Mouse (Mus musculus): Measurements from ENCODE around the gene Rbm4b. TPM values are rescaled to one million over a fixed set of nuclear protein-coding genes. Genes with fewer than 3 reads are reported as not detected.

Rbm4b gene
- 1 to 10 TPM; 4.8 to 7.0 TPM for total RNA-seq (2023)

DNA sequence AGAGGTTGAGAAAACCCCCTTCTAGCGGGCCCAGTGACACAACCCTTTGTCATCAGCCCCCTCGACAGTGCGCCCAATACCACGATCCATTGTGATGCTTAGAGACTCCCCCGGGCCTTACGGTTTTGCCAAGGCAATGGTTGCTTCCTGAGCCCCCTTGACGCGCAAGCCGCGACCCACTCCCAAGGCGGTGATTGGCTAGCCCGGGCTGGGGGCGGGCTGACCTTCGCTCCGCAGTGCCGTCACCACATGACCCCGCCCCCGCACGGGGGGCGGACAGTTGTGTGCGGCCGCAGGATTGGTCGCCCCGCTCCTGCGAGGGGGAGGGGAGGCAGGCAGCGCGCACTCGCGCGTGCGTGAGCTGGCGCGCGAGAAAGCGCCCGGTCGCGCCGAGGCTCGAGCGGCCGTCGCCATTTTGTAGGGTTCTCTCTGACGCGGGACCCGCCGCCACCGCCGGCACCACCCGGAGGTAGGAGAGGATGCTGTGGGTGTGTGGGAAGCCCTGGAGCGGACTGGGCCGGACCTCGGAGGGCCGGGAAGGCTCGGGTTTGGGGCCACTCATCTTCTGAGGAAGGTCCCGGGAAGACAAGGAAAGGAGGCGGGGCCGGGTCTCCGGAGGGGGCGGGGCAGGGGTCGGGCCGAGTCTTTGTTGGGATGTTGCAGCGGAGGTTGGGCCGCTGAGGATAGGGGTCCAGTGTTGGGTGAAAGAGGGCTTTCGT is at the start of gene Rbm4b:
Gene Rbm4b (plus strand): TSS at position 305 of the 719 bp plus-strand sequence.

GRCm38 (mm10) chr19:4711098-4711600 is 45.1 kb upstream of the Rbm4b start, which contains the start of gene Sptbn2:
Gene Sptbn2 (plus strand): TSS chr19:4711167.

GRCm38 (mm10) chr19:4793831-4794422 is 37.6 kb downstream of the Rbm4b start, which contains the start of gene Rbm4:
Gene Rbm4 (minus strand): TSS chr19:4793901.

DNA sequence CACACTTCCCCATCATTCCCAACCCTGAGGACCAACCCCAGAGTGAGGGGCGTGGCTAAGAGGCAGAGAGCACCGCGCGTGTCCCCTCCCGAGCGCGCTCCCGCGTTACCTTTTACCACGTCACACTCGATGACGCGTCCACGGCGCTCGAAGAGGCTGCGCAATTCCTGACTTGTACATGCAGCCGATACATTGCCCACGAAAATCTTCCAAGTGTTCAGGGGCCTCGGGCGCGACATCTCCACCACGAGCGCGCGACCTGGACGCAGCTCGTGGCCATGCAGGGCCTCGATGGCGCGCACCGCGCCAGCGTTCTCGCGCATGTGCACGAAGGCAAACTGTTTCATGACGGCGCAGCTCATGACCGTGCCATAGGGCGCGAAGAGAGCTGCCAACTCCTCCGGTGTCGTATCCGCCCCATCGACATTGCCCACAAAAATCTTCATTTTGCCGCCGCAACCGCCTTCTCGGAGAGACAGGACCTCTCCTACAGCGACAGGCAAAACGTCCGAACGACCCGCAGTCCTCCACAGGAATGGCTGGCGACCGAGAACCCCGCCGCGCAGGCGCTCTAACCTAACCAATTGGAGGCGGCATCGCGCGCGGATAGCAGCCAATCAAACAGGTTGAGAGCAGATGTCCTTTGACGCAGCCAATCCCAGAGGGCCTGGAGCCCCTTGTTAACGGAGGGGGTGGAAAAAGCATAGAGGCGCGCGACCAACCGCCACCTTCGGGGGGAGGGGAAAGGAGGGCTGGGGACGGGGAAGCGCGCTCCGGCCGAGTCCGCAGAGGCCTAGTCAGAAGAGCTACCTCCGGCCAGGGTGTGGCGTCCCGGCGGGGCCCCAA is 55.0 kb downstream of the Rbm4b start, which contains the start of the genes Gm21992 and Rbm14:
Gene Gm21992 (minus strand): TSS at position 550 of the 846 bp plus-strand sequence.
Gene Rbm14 (minus strand): TSS at position 572 of the 846 bp plus-strand sequence.

Other genes starting within 250 kb of the Rbm4b start
- gene Pcx, start 246.0 kb upstream of the Rbm4b start, total RNA-seq (2023) = 1 to 10 TPM; 6.3 to 9.4 TPM
- gene Lrfn4, start 140.8 kb upstream of the Rbm4b start, total RNA-seq (2023) = under 1 TPM; 0.44 to 0.62 TPM
- gene Rce1, start 130.9 kb upstream of the Rbm4b start, total RNA-seq (2023) = 10 to 100 TPM; 13.8 to 16.1 TPM
- not detected for gene Gm960, start 57.8 kb upstream of the Rbm4b start, total RNA-seq (2023)
- under 1 TPM in 1 of 2 experiments, not detected in 1; 0.49 TPM for gene Sptbn2, start 45.3 kb upstream of the Rbm4b start, total RNA-seq (2023)
- 10 to 100 TPM; 39.5 to 45.5 TPM for gene Rbm4, start 37.4 kb downstream of the Rbm4b start, total RNA-seq (2023)
- 10 to 100 TPM; 12.1 to 12.5 TPM for gene Gm21992, start 55.1 kb downstream of the Rbm4b start, total RNA-seq (2023)
- gene Rbm14, start 55.1 kb downstream of the Rbm4b start, total RNA-seq (2023) = 10 to 100 TPM; 49.8 to 56.3 TPM
- 10 to 100 TPM; 14.6 to 15.8 TPM for gene Ccs, start 82.8 kb downstream of the Rbm4b start, total RNA-seq (2023)
- not detected for gene Ccdc87, start 82.9 kb downstream of the Rbm4b start, total RNA-seq (2023)
- 1 to 10 TPM; 1.8 to 5.3 TPM for gene Ctsf, start 98.6 kb downstream of the Rbm4b start, total RNA-seq (2023)
- under 1 TPM; 0.75 TPM for gene Actn3, start 121.4 kb downstream of the Rbm4b start, total RNA-seq (2023)
- 1 to 10 TPM; 6.6 to 7.5 TPM for gene Zdhhc24, start 122.2 kb downstream of the Rbm4b start, total RNA-seq (2023)
- gene Bbs1, start 150.1 kb downstream of the Rbm4b start, total RNA-seq (2023) = 1 to 10 TPM in 1 of 2 experiments, under 1 TPM in 1; 0.99 to 1.5 TPM
- gene Dpp3, start 171.8 kb downstream of the Rbm4b start, total RNA-seq (2023) = 10 to 100 TPM; 48.8 to 53.1 TPM
- under 1 TPM in 1 of 2 experiments, not detected in 1; 0.15 TPM for gene Peli3, start 186.6 kb downstream of the Rbm4b start, total RNA-seq (2023)
- gene Mrpl11, start 205.7 kb downstream of the Rbm4b start, total RNA-seq (2023) = 10 to 100 TPM; 10.8 to 17.3 TPM
- gene Npas4, start 233.8 kb downstream of the Rbm4b start, total RNA-seq (2023) = under 1 TPM in 1 of 2 experiments, not detected in 1; 0.13 TPM